Mouse (Mus musculus): ENCODE data around the gene Adam1b.
"Not testable (repeated sequence)": the region's sequence is repeated elsewhere in the genome, so short reads cannot be mapped to it uniquely, and the experiment has no call there.

Adam1b gene

GRCm38 (mm10) chr5:121503231-121503630, at the start of gene Adam1b:
TSS of gene Adam1b (minus strand) at chr5:121503435.
- DNase-seq = no peak

GRCm38 (mm10) chr5:121549196-121549595, 46.0 kb upstream of the Adam1b start:
- no peak for DNase-seq

- DNase-seq = no peak
Observed at GRCm38 (mm10) chr5:121547084-121547483, 43.8 kb upstream of the Adam1b start.

DNA sequence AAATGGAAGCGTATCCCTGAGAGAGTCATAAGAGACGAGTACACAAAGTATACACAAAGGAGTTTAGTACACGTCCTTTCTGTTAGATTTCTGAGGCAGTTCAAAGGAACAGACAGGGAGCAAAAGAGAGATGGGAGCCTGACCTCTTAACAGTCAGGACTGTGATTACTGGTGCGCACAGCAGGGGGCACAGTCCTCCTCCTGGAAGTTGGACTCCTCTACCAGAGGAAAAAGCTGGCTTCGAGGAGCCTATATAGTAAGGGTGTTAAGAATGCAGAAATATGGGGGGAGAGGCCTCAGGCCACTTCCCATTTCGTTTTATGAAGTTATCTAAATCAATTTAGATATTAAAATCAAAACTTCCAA, 43.3 kb upstream of the Adam1b start:
- peak; percentile 25 for DNase-seq

GRCm38 (mm10) chr5:121545793-121546529, 42.7 kb upstream of the Adam1b start, which contains the start of gene Mapkapk5:
TSS of gene Mapkapk5 (minus strand) at chr5:121545905.
- DNase-seq = peak; percentile 95

GRCm38 (mm10) chr5:121544910-121545792, 41.9 kb upstream of the Adam1b start, which contains the start of the genes Adam1a and Gm42878:
TSS of gene Adam1a (minus strand) at chr5:121545482.
TSS of gene Gm42878 (minus strand) at chr5:121545482.
- no peak for DNase-seq

GRCm38 (mm10) chr5:121543370-121543769, 40.1 kb upstream of the Adam1b start:
- no peak for DNase-seq

- no peak for DNase-seq
Observed at GRCm38 (mm10) chr5:121541235-121541634, 38.0 kb upstream of the Adam1b start.

- no peak for DNase-seq
Observed at GRCm38 (mm10) chr5:121540066-121540465, 36.8 kb upstream of the Adam1b start.

- DNase-seq = no peak
Observed at GRCm38 (mm10) chr5:121537588-121537987, 34.4 kb upstream of the Adam1b start.

DNA sequence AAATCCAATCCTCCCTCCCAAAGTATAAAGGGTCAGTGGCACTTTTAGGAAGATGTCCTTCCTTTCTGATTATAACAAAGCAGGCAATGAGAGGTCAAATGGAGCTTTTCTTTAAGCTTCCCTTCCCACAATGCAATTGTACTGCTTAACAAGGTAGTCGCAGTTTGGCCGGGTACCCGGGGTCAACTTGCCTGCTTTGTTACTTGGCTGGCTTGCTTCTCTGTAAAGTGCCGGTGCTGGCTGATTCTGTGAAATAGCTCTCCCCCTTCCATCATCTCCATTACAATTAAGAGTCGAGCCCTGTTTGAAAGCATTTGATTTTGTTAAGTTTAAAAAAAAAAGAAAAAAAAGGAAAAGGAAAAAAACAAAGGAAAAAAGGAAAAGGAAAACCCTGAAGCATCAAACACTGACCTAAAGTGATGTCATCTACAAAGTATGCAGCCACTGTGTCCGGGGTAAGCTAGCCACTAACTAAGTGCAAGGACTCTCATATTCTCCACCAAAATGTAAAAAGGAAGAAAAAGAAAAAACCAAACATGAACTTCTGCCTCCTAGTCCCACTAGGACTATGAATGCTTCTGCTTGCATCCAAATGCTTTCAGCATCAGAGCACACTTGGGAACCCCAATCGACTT, 33.8 kb upstream of the Adam1b start:
- no peak for DNase-seq

GRCm38 (mm10) chr5:121535116-121535515, 31.9 kb upstream of the Adam1b start:
- no peak for DNase-seq

DNA sequence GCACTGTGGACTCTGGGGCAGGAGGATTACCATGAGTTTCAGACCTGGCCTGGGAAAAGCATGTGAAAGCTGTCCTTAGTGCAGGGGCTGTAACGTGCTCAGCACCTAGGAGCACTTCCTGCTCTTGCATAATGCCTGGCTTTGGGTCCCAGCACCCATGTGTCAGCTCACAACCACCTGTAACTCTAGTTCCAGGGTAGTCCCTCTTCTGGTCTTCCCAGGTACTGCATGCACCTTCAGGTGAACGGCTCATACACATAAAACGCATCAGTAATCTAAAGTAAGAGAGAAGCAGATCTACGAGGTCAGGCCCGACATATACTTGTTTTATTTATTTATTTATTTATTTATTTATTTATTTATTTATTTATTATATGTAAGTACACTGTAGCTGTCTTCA, 31.3 kb upstream of the Adam1b start:
- DNase-seq = no peak

DNA sequence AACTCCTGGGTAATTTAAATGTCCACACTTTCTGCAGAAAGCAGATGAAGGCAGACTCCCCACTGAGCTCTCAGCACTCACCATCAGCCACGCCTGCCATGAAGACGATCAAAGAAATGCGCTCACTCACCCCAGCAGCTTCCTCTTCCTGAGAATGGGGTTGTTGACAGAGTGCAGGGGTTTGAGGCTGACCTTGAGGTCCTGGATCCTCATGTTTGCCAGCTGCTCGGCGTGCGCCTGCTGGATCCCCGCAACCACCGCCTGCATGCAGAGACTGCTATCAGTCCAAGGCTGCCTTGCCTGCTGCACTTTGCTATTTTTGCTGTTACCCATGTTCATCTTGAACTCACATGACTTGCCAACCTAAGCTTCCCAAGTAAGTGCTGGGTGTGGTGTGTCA, 23.7 kb upstream of the Adam1b start:
- DNase-seq = no peak

DNA sequence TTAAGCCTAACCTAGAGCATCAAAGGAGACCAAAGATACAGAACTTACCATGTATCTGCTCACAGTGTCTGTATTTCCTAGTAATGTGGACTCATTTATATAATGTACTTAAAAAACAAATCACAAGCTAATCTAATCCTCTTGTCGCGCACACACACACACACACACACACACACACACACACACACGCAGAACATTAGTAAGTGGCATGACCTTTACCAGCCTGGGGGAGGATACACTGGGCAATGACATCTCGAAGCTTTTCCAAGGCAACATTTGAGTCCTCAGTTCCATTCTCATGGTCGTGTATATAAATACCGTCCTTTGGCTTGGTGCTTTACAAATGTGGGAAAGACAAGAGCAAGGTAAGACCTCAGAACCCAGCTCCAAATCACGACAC, 23.3 kb upstream of the Adam1b start:
- no peak for DNase-seq

GRCm38 (mm10) chr5:121525774-121526450, 22.7 kb upstream of the Adam1b start:
- DNase-seq = no peak

GRCm38 (mm10) chr5:121519758-121520157, 16.5 kb upstream of the Adam1b start:
- DNase-seq = not testable (repeated sequence)

GRCm38 (mm10) chr5:121518983-121519382, 15.7 kb upstream of the Adam1b start:
- DNase-seq = no peak

- DNase-seq = no peak
Observed at GRCm38 (mm10) chr5:121510009-121510408, 6.8 kb upstream of the Adam1b start.

GRCm38 (mm10) chr5:121506846-121507245, 3.6 kb upstream of the Adam1b start:
- no peak for DNase-seq

DNA sequence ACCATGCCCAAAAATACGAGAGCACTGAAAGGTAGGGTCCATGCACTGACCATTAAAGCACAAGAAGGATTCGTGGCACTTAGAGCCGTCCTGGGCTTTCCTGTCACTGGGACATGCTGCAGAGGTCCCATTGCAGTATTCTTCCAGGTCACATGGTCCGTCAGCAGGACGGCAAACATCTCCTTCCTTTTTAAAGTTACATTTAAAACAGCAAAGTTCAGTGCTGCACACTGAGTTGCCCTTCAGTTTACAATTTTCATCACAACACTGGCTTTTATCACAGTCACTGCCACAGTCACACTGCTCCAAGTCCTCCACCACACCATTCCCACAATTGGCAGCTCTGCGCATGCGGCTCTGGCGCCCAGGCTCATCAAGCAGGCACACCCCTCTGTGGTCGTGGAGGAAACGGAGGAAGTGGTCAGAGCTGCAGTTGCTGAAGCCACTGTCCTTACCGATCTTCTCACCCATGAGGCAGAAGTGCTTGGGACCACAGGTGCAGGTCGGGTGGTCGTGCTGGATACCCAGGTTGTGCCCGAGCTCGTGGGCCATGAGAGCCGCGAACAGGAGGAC, 1.7 kb downstream of the Adam1b start:
- not testable (repeated sequence) for DNase-seq

GRCm38 (mm10) chr5:121500719-121501118, 2.5 kb downstream of the Adam1b start:
- no peak for DNase-seq

Measured in right cerebral cortex, postnatal 25 days (tissue).